Mouse (Mus musculus): ENCODE results near the gene Mak. TPM values are rescaled to one million over a fixed set of nuclear protein-coding genes. Genes with fewer than 3 reads are reported as not detected.
A peak's percentile ranks its signal among the peaks of the same experiment; 100 is the strongest.

Mak gene
- total RNA-seq, 1 experiment = 0.54 TPM

GRCm38 (mm10) chr13:41094160-41094559, 14.7 kb upstream of the Mak start:
- Histone ChIP-seq H3K9me3 (ENCODE audit: control insufficient read depth, insufficient read depth, low read depth, low read length) (no peaks in the 10 kb centered on the region), H3K27ac (ENCODE audit: insufficient read depth, low read depth, low read length, poor library complexity, severe bottlenecking) (no peak overlapping the region), H3K36me3 (ENCODE audit: control insufficient read depth, insufficient read depth, low read length, poor library complexity, severe bottlenecking) (no peaks in the 10 kb centered on the region), H3K4me3 (ENCODE audit: insufficient read depth in 1 of 2, low read depth in 1 of 2, low read length in 2 of 2, poor library complexity in 1 of 2, severe bottlenecking in 1 of 2) (no peak overlapping the region), H3K9ac (ENCODE audit: insufficient read depth, low read depth, low read length, poor library complexity, severe bottlenecking) (no peak overlapping the region), H3K4me1 (ENCODE audit: control insufficient read depth in 2 of 2, insufficient read depth in 2 of 2, low read length in 2 of 2, poor library complexity in 1 of 2) (peaks cover 0 to 3% of the 10 kb centered on the region in 2 experiments; a peak in 2 of 4 replicates)
- in situ Hi-C loops (cut with MboI; ENCODE audit: low sequenced_read_pairs in 2 of 2, unreplicated experiment in 2 of 2) = loop anchor here (10.0 to 25.0 kb wide), 2 partner anchors 143 to 249 kb away; partner anchors contain the start of gene Smim13 (in 1 of the 2)
- no peak for TF ChIP-seq ZNF384 (IDR thresholded peaks at IDR 0.05; ENCODE audit: low read depth, low read length)
- TF ChIP-seq CHD2 (IDR thresholded peaks at IDR 0.05; ENCODE audit: low read depth, low read length) = no peak
- no peak for TF ChIP-seq MAFK (IDR thresholded peaks at IDR 0.05; ENCODE audit: insufficient read depth, low read depth, low read length)
- TF ChIP-seq ZC3H11A (IDR thresholded peaks at IDR 0.05; ENCODE audit: borderline replicate concordance, low read depth, low read length) = no peak
- no peak for TF ChIP-seq HCFC1 (IDR thresholded peaks at IDR 0.05; ENCODE audit: borderline replicate concordance, insufficient read depth, low read length)
- no peak for DNase-seq (ENCODE audit: low read depth, low spot score)

- H3K9ac ChIP-seq (ENCODE audit: insufficient read depth, low read depth, low read length, poor library complexity, severe bottlenecking) = no peak overlapping the region
- no peak for TF ChIP-seq ZNF384 (IDR thresholded peaks at IDR 0.05; ENCODE audit: low read depth, low read length)
- no peak for TF ChIP-seq MAFK (IDR thresholded peaks at IDR 0.05; ENCODE audit: insufficient read depth, low read depth, low read length)
- TF ChIP-seq ZC3H11A (IDR thresholded peaks at IDR 0.05; ENCODE audit: borderline replicate concordance, low read depth, low read length) = no peak
- TF ChIP-seq CHD2 (IDR thresholded peaks at IDR 0.05; ENCODE audit: low read depth, low read length) = no peak
- TF ChIP-seq HCFC1 (IDR thresholded peaks at IDR 0.05; ENCODE audit: borderline replicate concordance, insufficient read depth, low read length) = no peak
- H3K36me3 ChIP-seq (ENCODE audit: control insufficient read depth, insufficient read depth, low read length, poor library complexity, severe bottlenecking) = no peaks in the 10 kb centered on the region
- peak; percentile 55 for DNase-seq (ENCODE audit: low read depth, low spot score)
- H3K4me1 ChIP-seq (ENCODE audit: control insufficient read depth in 2 of 2, insufficient read depth in 2 of 2, low read length in 2 of 2, poor library complexity in 1 of 2) = peaks cover 0 to 7% of the 10 kb centered on the region in 2 experiments; a peak in 2 of 4 replicates
- H3K9me3 ChIP-seq (ENCODE audit: control insufficient read depth, insufficient read depth, low read depth, low read length) = no peaks in the 10 kb centered on the region
- in situ Hi-C loops (cut with MboI; ENCODE audit: low sequenced_read_pairs in 2 of 2, unreplicated experiment in 2 of 2) = loop anchor here (10.0 to 25.0 kb wide), 2 partner anchors 146 to 246 kb away; partner anchors contain the start of gene Smim13 (in 1 of the 2)
- no peak overlapping the region for H3K27ac ChIP-seq (ENCODE audit: insufficient read depth, low read depth, low read length, poor library complexity, severe bottlenecking)
- H3K4me3 ChIP-seq (ENCODE audit: insufficient read depth in 1 of 2, low read depth in 1 of 2, low read length in 2 of 2, poor library complexity in 1 of 2, severe bottlenecking in 1 of 2) = peak overlapping the region; percentile 30 to 51
Observed at GRCm38 (mm10) chr13:41091271-41091670, 11.8 kb upstream of the Mak start.

DNA sequence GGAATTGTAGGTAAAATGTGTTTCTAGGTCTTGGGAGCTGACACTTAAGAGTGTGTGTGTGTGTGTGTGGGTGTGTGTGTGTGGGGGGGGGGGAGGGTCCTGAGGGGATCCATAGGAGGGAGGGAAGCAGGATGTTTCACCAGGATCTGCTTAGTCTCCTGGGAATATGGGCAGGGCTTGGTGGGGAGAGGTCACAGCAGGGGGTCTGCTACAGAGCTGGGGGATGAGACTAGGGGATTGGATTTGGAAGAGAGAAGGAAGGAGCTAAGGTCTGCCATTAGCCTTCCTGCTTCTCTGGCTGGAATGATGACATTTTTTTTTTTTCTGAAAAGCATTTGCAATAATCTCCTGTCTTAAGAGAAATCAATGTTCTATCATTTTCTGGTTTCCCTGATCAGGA, 9.2 kb upstream of the Mak start:
- Histone ChIP-seq H3K4me1 (ENCODE audit: control insufficient read depth in 2 of 2, insufficient read depth in 2 of 2, low read length in 2 of 2, poor library complexity in 1 of 2) (peaks cover 0 to 7% of the 10 kb centered on the region in 2 experiments; a peak in 2 of 4 replicates), H3K36me3 (ENCODE audit: control insufficient read depth, insufficient read depth, low read length, poor library complexity, severe bottlenecking) (no peaks in the 10 kb centered on the region), H3K4me3 (ENCODE audit: insufficient read depth in 1 of 2, low read depth in 1 of 2, low read length in 2 of 2, poor library complexity in 1 of 2, severe bottlenecking in 1 of 2) (no peak overlapping the region), H3K9me3 (ENCODE audit: control insufficient read depth, insufficient read depth, low read depth, low read length) (no peaks in the 10 kb centered on the region), H3K9ac (ENCODE audit: insufficient read depth, low read depth, low read length, poor library complexity, severe bottlenecking) (no peak overlapping the region), H3K27ac (ENCODE audit: insufficient read depth, low read depth, low read length, poor library complexity, severe bottlenecking) (no peak overlapping the region)
- in situ Hi-C loops (cut with MboI; ENCODE audit: low sequenced_read_pairs in 2 of 2, unreplicated experiment in 2 of 2) = loop anchor here (5.0 to 25.0 kb wide), 2 partner anchors 149 kb away; partner anchors contain the start of gene Smim13 (in 1 of the 2)
- DNase-seq (ENCODE audit: low read depth, low spot score) = no peak
- TF ChIP-seq ZNF384 (IDR thresholded peaks at IDR 0.05; ENCODE audit: low read depth, low read length) (no peak), CHD2 (IDR thresholded peaks at IDR 0.05; ENCODE audit: low read depth, low read length) (no peak), HCFC1 (IDR thresholded peaks at IDR 0.05; ENCODE audit: borderline replicate concordance, insufficient read depth, low read length) (no peak), ZC3H11A (IDR thresholded peaks at IDR 0.05; ENCODE audit: borderline replicate concordance, low read depth, low read length) (no peak), MAFK (IDR thresholded peaks at IDR 0.05; ENCODE audit: insufficient read depth, low read depth, low read length) (no peak)

- H3K36me3 ChIP-seq (ENCODE audit: control insufficient read depth, insufficient read depth, low read length, poor library complexity, severe bottlenecking) = no peaks in the 10 kb centered on the region
- H3K9me3 ChIP-seq (ENCODE audit: control insufficient read depth, insufficient read depth, low read depth, low read length) = no peaks in the 10 kb centered on the region
- in situ Hi-C loops (cut with MboI; ENCODE audit: low sequenced_read_pairs in 2 of 2, unreplicated experiment in 2 of 2) = loop anchor here (5.0 to 25.0 kb wide), 2 partner anchors 152 kb away; partner anchors contain the start of gene Smim13 (in 1 of the 2)
- no peak overlapping the region for H3K4me3 ChIP-seq (ENCODE audit: insufficient read depth in 1 of 2, low read depth in 1 of 2, low read length in 2 of 2, poor library complexity in 1 of 2, severe bottlenecking in 1 of 2)
- H3K9ac ChIP-seq (ENCODE audit: insufficient read depth, low read depth, low read length, poor library complexity, severe bottlenecking) = no peak overlapping the region
- peaks cover 0 to 4% of the 10 kb centered on the region in 2 experiments; a peak in 2 of 4 replicates for H3K4me1 ChIP-seq (ENCODE audit: control insufficient read depth in 2 of 2, insufficient read depth in 2 of 2, low read length in 2 of 2, poor library complexity in 1 of 2)
- DNase-seq (ENCODE audit: low read depth, low spot score) = no peak
- TF ChIP-seq ZC3H11A (IDR thresholded peaks at IDR 0.05; ENCODE audit: borderline replicate concordance, low read depth, low read length) (peak; percentile 79), HCFC1 (IDR thresholded peaks at IDR 0.05; ENCODE audit: borderline replicate concordance, insufficient read depth, low read length) (no peak), CHD2 (IDR thresholded peaks at IDR 0.05; ENCODE audit: low read depth, low read length) (no peak)
- no peak overlapping the region for H3K27ac ChIP-seq (ENCODE audit: insufficient read depth, low read depth, low read length, poor library complexity, severe bottlenecking)
Observed at GRCm38 (mm10) chr13:41085140-41085539, 5.6 kb upstream of the Mak start.

Data from ES-E14 (cell line).